Mouse (Mus musculus): ENCODE measurements around the gene Casq2. TPM values are rescaled to one million over a fixed set of nuclear protein-coding genes. Genes with fewer than 3 reads are reported as not detected.

Casq2 gene
- total and polyA plus RNA-seq, 3 experiments: 361 to 848 (median 833) TPM

GRCm38 (mm10) chr3:102149941-102150340 lies 63.7 kb downstream of the Casq2 start:
- Histone ChIP-seq H3K79me2 (replicated peaks; ENCODE audit: control insufficient read depth, insufficient read depth, low read length) (no peaks in the 10 kb centered on the region), H3K27me3 (ENCODE audit: control insufficient read depth, insufficient read depth, low read length) (no peaks in the 10 kb centered on the region), H3K9ac (ENCODE audit: low read depth, low read length) (no peak overlapping the region), H3K27ac (no peak overlapping the region), H3K4me3 (no peak overlapping the region), H3K4me1 (ENCODE audit: control insufficient read depth, insufficient read depth, low read length) (peaks cover 2% of the 10 kb centered on the region; the same call in 1 of the 2 replicates), H3K36me3 (ENCODE audit: control insufficient read depth, insufficient read depth, low read length) (peaks cover 3% of the 10 kb centered on the region)
- no peak for TF ChIP-seq POLR2A (IDR thresholded peaks at IDR 0.05; ENCODE audit: insufficient read depth, low read depth, low read length)
- intact Hi-C loops (cut with DNase I): loop anchor here (5.0 kb wide), 1 partner anchor 52 kb away; the partner anchor contains the start of gene Vangl1
- no peak for DNase-seq
- WGBS: 43% methylated on average over 7 of the region's 7 CpGs

- peaks cover 3% of the 10 kb centered on the region for H3K36me3 ChIP-seq (ENCODE audit: control insufficient read depth, insufficient read depth, low read length)
- 77% methylated on average over 4 of the region's 4 CpGs for WGBS
- peaks cover 2% of the 10 kb centered on the region; the same call in 1 of the 2 replicates for H3K4me1 ChIP-seq (ENCODE audit: control insufficient read depth, insufficient read depth, low read length)
- no peak overlapping the region for H3K27ac ChIP-seq
- no peaks in the 10 kb centered on the region for H3K27me3 ChIP-seq (ENCODE audit: control insufficient read depth, insufficient read depth, low read length)
- no peak for TF ChIP-seq EP300 (IDR thresholded peaks at IDR 0.05; ENCODE audit: insufficient read depth, low read depth, low read length)
- no peak for TF ChIP-seq POLR2A (IDR thresholded peaks at IDR 0.05; ENCODE audit: insufficient read depth, low read depth, low read length)
- TF ChIP-seq CTCF (IDR thresholded peaks at IDR 0.05): no peak
- H3K4me3 ChIP-seq: no peak overlapping the region
- DNase-seq: no peak
- no peaks in the 10 kb centered on the region for H3K79me2 ChIP-seq (replicated peaks; ENCODE audit: control insufficient read depth, insufficient read depth, low read length)
- intact Hi-C loops (cut with DNase I): loop anchor here (5.0 kb wide), 1 partner anchor 50 kb away; the partner anchor contains the start of gene Vangl1
- H3K9ac ChIP-seq (ENCODE audit: low read depth, low read length): no peak overlapping the region
Measured at GRCm38 (mm10) chr3:102151850-102152249, 65.6 kb downstream of the Casq2 start.

GRCm38 (mm10) chr3:102152471-102152870 lies 66.3 kb downstream of the Casq2 start:
- WGBS: 68% methylated on average over 4 of the region's 4 CpGs
- intact Hi-C loops (cut with DNase I): loop anchor here (5.0 kb wide), 1 partner anchor 50 kb away; the partner anchor contains the start of gene Vangl1
- TF ChIP-seq CTCF (IDR thresholded peaks at IDR 0.05) (no peak), EP300 (IDR thresholded peaks at IDR 0.05; ENCODE audit: insufficient read depth, low read depth, low read length) (no peak), POLR2A (IDR thresholded peaks at IDR 0.05; ENCODE audit: insufficient read depth, low read depth, low read length) (no peak)
- H3K27ac ChIP-seq: no peak overlapping the region
- no peaks in the 10 kb centered on the region for H3K27me3 ChIP-seq (ENCODE audit: control insufficient read depth, insufficient read depth, low read length)
- H3K79me2 ChIP-seq (replicated peaks; ENCODE audit: control insufficient read depth, insufficient read depth, low read length): no peaks in the 10 kb centered on the region
- peaks cover under 1% of the 10 kb centered on the region for H3K36me3 ChIP-seq (ENCODE audit: control insufficient read depth, insufficient read depth, low read length)
- H3K9ac ChIP-seq (ENCODE audit: low read depth, low read length): no peak overlapping the region
- H3K4me3 ChIP-seq: no peak overlapping the region
- no peak for DNase-seq
- H3K4me1 ChIP-seq (ENCODE audit: control insufficient read depth, insufficient read depth, low read length): no peaks in the 10 kb centered on the region

- no peak overlapping the region for H3K4me3 ChIP-seq
- no peak for TF ChIP-seq POLR2A (IDR thresholded peaks at IDR 0.05; ENCODE audit: insufficient read depth, low read depth, low read length)
- TF ChIP-seq EP300 (IDR thresholded peaks at IDR 0.05; ENCODE audit: insufficient read depth, low read depth, low read length): no peak
- no peak for TF ChIP-seq CTCF (IDR thresholded peaks at IDR 0.05)
- H3K9ac ChIP-seq (ENCODE audit: low read depth, low read length): no peak overlapping the region
- H3K79me2 ChIP-seq (replicated peaks; ENCODE audit: control insufficient read depth, insufficient read depth, low read length): no peaks in the 10 kb centered on the region
- no peaks in the 10 kb centered on the region for H3K4me1 ChIP-seq (ENCODE audit: control insufficient read depth, insufficient read depth, low read length)
- intact Hi-C loops (cut with DNase I): loop anchor here (5.0 kb wide), 1 partner anchor 49 kb away; the partner anchor contains the start of gene Vangl1
- no peak for DNase-seq
- H3K27ac ChIP-seq: no peak overlapping the region
- H3K27me3 ChIP-seq (ENCODE audit: control insufficient read depth, insufficient read depth, low read length): no peaks in the 10 kb centered on the region
- no peaks in the 10 kb centered on the region for H3K36me3 ChIP-seq (ENCODE audit: control insufficient read depth, insufficient read depth, low read length)
- WGBS: 45% methylated on average over 4 of the region's 4 CpGs
Measured at GRCm38 (mm10) chr3:102152872-102153271, 66.7 kb downstream of the Casq2 start.

GRCm38 (mm10) chr3:102154107-102154506 lies 67.9 kb downstream of the Casq2 start:
- Histone ChIP-seq H3K79me2 (replicated peaks; ENCODE audit: control insufficient read depth, insufficient read depth, low read length) (no peaks in the 10 kb centered on the region), H3K9ac (ENCODE audit: low read depth, low read length) (no peak overlapping the region), H3K27me3 (ENCODE audit: control insufficient read depth, insufficient read depth, low read length) (no peaks in the 10 kb centered on the region), H3K4me3 (no peak overlapping the region), H3K36me3 (ENCODE audit: control insufficient read depth, insufficient read depth, low read length) (no peaks in the 10 kb centered on the region), H3K27ac (no peak overlapping the region), H3K4me1 (ENCODE audit: control insufficient read depth, insufficient read depth, low read length) (peaks cover 1% of the 10 kb centered on the region; the same call in 1 of the 2 replicates)
- intact Hi-C loops (cut with DNase I): loop anchor here (5.0 kb wide), 1 partner anchor 48 kb away; the partner anchor contains the start of gene Vangl1
- no peak for TF ChIP-seq CTCF (IDR thresholded peaks at IDR 0.05)
- TF ChIP-seq POLR2A (IDR thresholded peaks at IDR 0.05; ENCODE audit: insufficient read depth, low read depth, low read length): no peak
- no peak for TF ChIP-seq EP300 (IDR thresholded peaks at IDR 0.05; ENCODE audit: insufficient read depth, low read depth, low read length)
- 91% methylated on average over 7 of the region's 7 CpGs for WGBS
- no peak for DNase-seq

GRCm38 (mm10) chr3:102156737-102157136 lies 70.5 kb downstream of the Casq2 start:
- intact Hi-C loops (cut with DNase I): no loop called here
- Histone ChIP-seq H3K79me2 (replicated peaks; ENCODE audit: control insufficient read depth, insufficient read depth, low read length) (no peaks in the 10 kb centered on the region), H3K36me3 (ENCODE audit: control insufficient read depth, insufficient read depth, low read length) (no peaks in the 10 kb centered on the region), H3K4me3 (no peak overlapping the region), H3K4me1 (ENCODE audit: control insufficient read depth, insufficient read depth, low read length) (peaks cover 1% of the 10 kb centered on the region; the same call in 1 of the 2 replicates), H3K9ac (ENCODE audit: low read depth, low read length) (no peak overlapping the region), H3K27me3 (ENCODE audit: control insufficient read depth, insufficient read depth, low read length) (no peaks in the 10 kb centered on the region), H3K27ac (no peak overlapping the region)
- 67% methylated on average over 7 of the region's 7 CpGs for WGBS
- DNase-seq: no peak
- TF ChIP-seq CTCF (IDR thresholded peaks at IDR 0.05) (no peak), EP300 (IDR thresholded peaks at IDR 0.05; ENCODE audit: insufficient read depth, low read depth, low read length) (no peak), POLR2A (IDR thresholded peaks at IDR 0.05; ENCODE audit: insufficient read depth, low read depth, low read length) (no peak)
